Mouse (Mus musculus): ENCODE measurements around the gene Gbp8.
"Not testable (repeated sequence)": the region's sequence is repeated elsewhere in the genome, so short reads cannot be mapped to it uniquely, and the experiment has no call there.

The Gbp8 gene

DNA sequence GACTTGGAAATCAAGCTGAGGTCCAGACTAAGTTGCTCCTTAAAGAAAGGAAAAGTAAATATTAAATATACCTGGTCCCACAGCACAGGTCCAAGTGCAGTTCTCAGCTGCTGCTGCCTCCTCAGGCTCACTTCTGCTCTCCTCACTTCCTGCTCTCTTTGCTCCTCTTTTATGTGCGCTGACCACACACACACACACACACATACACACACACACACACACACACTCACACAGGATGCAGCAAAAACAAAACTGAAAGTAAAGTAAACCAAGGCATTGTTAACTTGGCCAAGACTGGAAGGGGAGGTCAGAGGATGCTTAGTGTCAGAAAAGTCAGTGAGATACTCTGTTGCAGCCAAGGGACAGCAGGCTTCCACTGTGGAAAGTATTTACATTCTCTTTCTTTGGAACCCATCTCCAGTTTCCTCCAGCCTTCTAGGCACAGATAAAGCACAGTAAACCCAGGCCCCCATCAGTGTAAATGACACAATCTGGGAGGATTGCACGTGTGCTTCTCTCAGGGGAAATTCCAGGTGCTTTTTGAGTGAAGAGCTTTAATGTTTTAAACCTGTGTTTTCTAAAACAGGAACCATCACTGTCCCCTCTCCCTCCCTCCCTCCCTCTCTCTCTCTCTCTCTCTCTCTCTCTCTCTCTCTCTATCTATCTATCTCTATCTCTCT, at the start of gene Gbp8, which contains the start of the genes Gbp9 and Gbp4:
Gene Gbp8, minus strand, starts transcription at position 132 of the 680 bp plus-strand sequence.
Gene Gbp9, minus strand, starts transcription at position 131 of the 680 bp plus-strand sequence.
Gene Gbp4, minus strand, starts transcription at position 178 of the 680 bp plus-strand sequence.
- peak; percentile 44 to 45 for DNase-seq

- DNase-seq, result no peak
These were observed 42.1 kb upstream of the Gbp8 start for GRCm38 (mm10) chr5:105181446-105181845.

DNA sequence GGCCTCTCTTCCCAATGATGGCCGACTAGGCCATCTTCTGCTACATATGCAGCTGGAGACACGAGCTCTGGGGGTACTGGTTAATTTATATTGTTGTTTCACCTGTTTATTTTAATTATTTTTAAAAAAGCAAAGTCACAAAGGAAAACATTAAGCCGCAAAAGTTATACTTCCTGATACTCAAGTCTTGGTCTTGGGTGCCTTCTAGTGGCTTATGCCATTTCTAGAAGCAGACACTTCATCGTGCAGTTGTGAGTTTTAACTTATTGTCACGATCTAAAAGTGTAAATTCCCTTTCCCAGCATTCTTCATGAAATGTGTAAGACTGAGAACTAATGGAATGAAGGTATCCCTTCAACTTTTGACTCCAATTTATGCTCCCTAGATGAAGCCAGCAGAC, 17.2 kb upstream of the Gbp8 start:
- DNase-seq, result no peak

DNA sequence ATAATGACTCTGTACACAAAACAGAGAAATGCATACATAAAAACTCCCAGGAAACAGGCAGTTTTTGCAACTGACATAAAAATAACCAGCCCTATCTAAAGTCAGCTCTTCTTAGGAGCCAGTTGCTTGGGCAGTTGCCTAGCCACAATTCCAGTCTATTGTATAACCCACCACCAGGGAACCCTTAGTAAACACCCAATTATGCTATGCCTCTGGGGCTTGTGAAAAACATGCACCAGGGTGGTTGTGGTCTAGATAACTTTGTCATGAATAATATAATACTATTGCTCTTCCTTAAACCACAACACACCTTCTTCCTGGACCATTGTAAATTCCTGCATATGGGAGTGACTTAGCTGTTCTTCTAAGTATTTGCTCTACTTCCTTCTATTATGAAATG, 14.7 kb upstream of the Gbp8 start:
- DNase-seq, result no peak

DNA sequence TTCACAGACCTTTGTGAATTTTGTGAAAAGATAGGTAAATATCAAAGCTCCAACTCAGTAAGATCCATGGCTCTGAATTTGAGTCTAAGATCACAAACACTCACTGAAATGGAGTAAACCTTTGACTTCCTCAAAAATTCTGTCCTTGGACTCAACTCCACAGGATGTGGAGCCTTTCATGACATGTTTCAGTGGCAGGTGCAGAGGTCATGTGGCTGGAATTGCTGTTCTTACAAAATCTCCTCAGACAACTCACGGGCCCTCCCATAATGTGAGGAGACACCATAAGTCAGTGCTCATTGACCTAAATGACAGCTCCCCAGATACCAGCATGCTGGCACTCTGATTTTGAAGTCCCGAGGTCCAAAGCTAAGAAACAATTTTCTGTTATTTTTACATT, 8.7 kb upstream of the Gbp8 start:
- not testable (repeated sequence) for DNase-seq

- DNase-seq, result peak; percentile 25 to 68
These were observed 7.1 kb upstream of the Gbp8 start for GRCm38 (mm10) chr5:105146447-105146846.

DNA sequence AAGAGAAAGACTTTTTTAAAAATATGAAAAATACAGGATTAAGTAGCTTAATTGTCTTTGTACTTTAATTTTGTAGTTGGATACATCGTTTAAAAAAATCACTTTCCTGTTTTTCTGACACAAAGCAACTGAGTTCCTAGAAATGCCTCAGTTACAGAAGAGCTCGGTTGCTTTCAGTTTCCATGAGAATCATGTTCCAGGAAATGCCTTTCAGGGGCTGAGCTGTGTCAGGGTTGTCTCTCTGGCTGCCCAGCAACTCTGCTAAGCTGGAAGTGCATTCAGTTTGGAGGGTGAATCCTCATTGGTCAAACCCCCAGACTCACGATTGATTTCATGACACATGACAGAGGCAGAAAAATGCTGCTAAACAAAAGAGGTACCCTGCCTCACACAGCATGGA, 6.4 kb upstream of the Gbp8 start:
- peak; percentile 33 to 39 for DNase-seq

GRCm38 (mm10) chr5:105140089-105140810, 910 bp upstream of the Gbp8 start:
- DNase-seq, result not testable (repeated sequence)

DNA sequence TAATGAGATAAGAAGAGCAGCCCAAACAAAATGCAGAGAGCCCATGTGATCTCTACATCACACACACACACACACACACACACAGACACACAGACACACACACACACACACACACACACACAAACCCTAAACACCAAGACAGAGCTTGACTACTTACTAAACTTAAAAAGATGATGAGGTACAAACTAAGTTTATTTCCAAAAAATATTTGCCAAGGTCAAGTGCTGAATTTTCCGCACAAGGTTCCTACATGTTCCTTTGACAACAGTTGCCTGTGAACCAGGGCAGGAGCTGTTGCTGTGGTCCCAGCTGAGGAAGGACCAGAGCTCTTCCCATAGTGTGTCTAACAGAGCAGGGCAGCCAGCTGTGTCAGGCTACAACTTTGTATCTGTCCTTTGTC, 434 bp downstream of the Gbp8 start:
- peak in 1 of 2 experiments; percentile 11 for DNase-seq

DNA sequence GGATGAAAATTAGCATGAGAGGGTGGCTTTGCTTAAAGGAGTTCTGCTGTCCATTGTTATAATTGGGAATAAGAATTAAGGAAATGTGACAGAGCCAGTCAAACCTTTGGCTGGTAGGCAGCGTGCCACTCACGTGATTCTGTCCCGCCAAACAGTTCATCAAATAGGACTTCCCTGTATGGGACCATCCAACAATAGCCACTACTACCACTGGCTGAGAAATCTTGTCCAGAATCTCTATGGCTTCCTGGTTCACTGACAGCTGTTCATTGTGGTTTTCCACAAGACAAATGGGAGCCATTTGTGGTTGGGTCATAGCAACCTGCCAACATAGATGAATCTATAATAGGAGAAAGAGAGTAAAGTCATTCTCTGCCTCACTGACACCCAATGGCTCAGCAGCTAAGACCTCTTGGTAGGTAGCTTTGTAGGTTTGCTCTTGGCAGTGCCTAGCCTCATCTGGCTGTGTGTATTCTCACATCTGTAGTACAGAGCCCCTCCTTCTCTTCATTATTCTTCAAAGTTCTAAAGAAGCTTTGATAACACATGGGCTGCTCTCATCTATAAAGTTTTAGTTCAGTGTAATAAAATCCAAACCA, 2.5 kb downstream of the Gbp8 start:
- DNase-seq, result peak in 1 of 2 experiments; percentile 26

GRCm38 (mm10) chr5:105121731-105122130, 17.6 kb downstream of the Gbp8 start:
- not testable (repeated sequence) for DNase-seq

- no peak for DNase-seq
These were observed 23.6 kb downstream of the Gbp8 start for GRCm38 (mm10) chr5:105115740-105116139.

DNA sequence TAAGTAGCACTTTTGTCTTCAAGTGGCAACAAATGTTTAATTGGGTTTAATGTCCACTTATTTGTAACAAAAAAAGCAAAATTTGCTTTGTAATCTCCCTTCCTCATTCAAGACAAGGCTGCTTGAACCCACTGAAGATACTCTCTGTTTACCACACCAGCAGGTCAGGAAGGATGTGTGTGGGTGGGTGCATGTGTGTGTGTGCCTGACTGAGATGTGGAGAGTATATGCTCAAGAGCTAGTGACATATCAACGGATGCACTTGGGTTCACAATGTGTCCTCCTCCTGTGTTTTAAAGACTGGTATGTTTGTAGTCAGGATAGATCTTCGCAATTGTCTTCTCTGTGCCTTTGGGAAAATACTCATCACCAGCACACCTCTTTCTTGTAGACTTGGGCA, 24.6 kb downstream of the Gbp8 start:
- no peak for DNase-seq

- no peak for DNase-seq
These were observed 25.7 kb downstream of the Gbp8 start for GRCm38 (mm10) chr5:105113656-105114055.

GRCm38 (mm10) chr5:105110271-105110852, 29.0 kb downstream of the Gbp8 start:
- DNase-seq, result peak; percentile 75

GRCm38 (mm10) chr5:105109775-105110174, 29.6 kb downstream of the Gbp8 start:
- DNase-seq, result not testable (repeated sequence)

DNA sequence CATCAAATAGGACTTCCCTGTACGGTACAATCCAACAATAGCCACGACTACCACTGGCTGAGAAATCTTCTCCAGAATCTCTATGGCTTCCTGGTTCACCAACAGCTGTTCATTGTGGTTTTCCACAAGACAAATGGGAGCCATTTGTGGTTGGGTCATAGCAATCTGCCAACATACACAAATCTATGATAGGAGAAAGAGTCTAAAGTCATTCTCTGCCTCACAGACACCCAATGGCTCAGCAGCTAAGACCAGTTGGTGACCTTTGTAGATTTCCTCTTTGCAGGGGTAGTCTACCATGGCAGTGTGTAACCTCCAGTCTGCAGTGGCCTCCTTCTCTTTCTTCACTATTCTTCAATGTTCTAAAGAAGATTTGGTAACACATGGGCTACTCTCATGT, 33.7 kb downstream of the Gbp8 start:
- DNase-seq, result not testable (repeated sequence)

DNA sequence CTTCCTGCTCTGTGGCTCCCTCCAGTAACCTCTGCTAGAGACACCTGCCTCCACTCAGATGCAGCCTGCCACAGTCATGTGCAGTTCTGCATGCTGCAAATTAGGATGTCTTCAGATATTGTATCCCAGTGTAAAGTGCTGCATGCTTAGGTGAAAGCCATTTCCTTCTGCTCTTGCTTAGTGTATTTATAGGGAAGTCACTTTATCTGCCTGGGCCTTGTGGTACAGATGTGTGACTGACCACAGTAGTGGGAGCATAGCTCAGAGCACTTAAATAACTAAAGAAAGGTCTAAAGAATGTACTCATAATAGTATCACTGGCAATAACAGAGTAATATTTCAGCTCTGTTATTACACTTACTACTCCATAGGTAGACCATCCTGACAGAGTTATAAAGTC, 57.4 kb downstream of the Gbp8 start:
- no peak for DNase-seq

DNA sequence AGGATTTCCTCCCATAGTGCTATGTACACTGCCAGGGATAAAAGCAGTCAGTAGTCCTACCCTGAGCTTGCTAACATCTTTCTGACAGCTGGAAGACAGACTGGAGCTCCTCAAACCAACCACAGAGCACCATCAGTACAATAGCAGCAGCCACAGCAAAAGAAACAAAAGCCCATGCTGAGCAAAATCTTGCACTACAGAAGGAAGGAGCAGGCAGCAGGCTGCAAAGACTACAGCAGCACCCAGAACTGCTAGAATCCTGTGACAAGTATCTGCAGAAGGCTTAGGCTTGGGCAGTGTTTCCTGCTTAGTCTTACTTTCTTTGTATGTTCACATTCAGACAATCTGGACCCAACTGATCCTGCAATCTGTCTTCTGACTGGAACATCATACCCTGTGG, 71.0 kb downstream of the Gbp8 start:
- not testable (repeated sequence) for DNase-seq

- not testable (repeated sequence) for DNase-seq
These were observed 74.9 kb downstream of the Gbp8 start for GRCm38 (mm10) chr5:105064443-105064842.

GRCm38 (mm10) chr5:105063321-105063720, 76.0 kb downstream of the Gbp8 start:
- no peak for DNase-seq

DNA sequence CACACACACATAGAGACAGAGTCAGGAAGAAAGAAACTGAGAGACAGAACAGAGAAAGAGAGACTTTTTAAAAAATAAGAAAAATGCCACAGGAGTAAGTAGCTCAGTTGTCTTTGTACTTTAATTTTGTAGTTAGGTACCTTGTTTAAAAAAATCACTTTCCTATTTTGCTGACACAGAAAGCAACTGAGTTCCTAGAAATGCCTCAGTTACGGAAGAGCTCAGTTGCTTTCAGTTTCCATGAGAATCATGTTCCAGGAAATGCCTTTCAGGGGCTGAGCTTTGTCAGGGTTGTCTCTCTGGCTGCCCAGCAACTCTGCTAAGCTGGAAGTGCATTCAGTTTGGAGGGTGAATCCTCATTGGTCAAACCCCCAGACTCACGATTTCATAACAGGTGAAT, 76.9 kb downstream of the Gbp8 start:
- peak in 1 of 2 experiments; percentile 6 for DNase-seq

DNA sequence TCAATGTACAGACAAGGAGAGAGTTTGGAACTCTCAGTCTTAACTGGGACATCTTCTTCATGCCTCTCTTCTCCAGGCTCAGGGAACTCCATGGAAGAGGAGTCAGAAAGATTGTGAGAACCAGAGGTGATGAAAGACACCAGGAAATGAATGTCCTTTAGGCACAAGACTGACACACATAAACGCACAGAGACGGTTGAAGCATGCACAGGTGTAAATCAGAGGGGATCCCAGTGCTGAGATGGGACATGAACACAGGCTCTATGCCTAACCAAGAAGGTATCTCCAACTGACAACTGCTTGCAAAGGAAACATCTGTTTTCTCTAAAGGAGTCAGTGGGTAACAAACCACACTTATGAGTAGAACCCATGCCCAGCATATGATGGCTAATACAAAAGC, 79.1 kb downstream of the Gbp8 start:
- DNase-seq, result no peak
